Mouse (Mus musculus): ENCODE data around the gene Sfxn2.

- no peak for TF ChIP-seq GATA1 (IDR thresholded peaks at IDR 0.05; ENCODE audit: borderline replicate concordance, low read length)
- TF ChIP-seq FLI1 (IDR thresholded peaks at IDR 0.05; ENCODE audit: low read length), result no peak
These were observed 49.0 kb upstream of the Sfxn2 start for GRCm38 (mm10) chr19:46524152-46524544.

Data from megakaryocyte, embryonic 14.5 days (primary cell).